Mouse (Mus musculus) megakaryocyte, embryonic 14.5 days (primary cell): ENCODE results near the gene Cdc42ep2.

Experiments
- FLI1 ChIP-seq: IDR thresholded peaks from 2 replicates; pipeline ENCODE4 v1.6.1; 2012; ENCODE audit warnings: low read length, inconsistent platforms, mixed read lengths
- GATA1 ChIP-seq: IDR thresholded peaks from 3 replicates; pipeline ENCODE4 v1.6.1; 2012; ENCODE audit warnings: mixed read lengths, low read length, inconsistent platforms, borderline replicate concordance

- TF ChIP-seq GATA1 (no peak), FLI1 (no peak)
Measured at GRCm38 (mm10) chr19:5945027-5945426, 20.4 kb upstream of the Cdc42ep2 start.
